Mouse (Mus musculus): ENCODE data around the gene Pemt.

The Pemt gene

DNA sequence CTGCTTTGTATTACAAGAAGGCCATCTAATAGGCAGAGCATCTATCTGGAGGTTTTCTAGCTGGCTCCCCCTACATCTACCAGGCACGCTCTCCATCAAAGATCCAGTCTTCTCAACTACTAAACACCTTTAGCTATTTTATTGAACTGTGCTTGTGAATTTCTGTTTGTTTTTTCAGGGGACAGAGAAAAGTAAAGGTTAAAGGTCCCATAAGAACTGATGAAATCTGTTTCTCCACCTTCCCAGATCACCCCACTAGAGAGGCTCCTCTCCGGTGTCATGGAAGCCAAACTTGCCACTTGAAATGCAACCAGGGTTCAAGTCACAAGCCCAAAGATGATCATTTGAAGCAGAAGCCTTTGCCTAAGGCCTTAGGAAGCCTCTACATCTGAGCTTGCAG, 2.6 kb upstream of the Pemt start:
- DNase-seq: no peak

- no peak for DNase-seq
Measured at GRCm38 (mm10) chr11:60045676-60046057, 622 bp downstream of the Pemt start.

DNA sequence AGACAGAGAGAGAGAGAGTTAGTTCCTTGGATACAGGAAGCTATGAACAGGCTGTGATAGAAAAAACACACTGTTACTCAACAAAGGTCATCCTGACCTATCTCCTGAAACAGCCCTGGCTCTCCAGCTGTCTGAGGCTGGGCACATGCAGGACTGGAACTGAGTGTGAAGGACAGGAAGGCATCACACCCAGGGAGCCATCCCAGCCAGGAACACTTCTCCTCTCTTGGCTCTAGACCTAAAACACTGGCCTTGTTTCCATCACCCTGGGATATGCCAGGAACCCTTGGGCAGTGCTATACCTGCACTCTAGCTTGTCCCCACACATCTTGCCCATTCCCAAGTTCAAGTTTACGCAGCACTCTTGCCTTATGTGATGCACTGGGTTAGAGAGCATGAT, 1.5 kb downstream of the Pemt start:
- DNase-seq: no peak

DNA sequence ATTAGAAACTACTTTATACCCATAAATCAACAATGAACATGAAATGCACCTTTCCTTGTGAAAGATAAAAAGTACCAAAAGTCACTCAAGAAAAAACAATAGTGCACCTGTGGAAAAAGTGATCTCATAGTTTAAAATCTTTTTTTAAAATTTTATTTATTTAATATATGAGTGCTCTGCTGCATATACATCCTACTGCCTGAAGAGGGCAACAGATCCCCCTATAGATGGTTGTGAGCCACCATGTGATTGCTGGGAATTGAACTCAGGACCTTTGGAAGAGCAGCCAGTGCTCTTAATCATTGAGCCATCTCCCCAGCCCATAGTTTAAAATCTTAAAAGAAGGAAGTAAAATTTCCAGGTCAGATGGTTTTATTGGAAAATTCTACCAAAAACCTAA, 4.0 kb downstream of the Pemt start:
- DNase-seq: no peak

- DNase-seq: no peak
Measured at GRCm38 (mm10) chr11:60036537-60037220, 9.6 kb downstream of the Pemt start.

DNA sequence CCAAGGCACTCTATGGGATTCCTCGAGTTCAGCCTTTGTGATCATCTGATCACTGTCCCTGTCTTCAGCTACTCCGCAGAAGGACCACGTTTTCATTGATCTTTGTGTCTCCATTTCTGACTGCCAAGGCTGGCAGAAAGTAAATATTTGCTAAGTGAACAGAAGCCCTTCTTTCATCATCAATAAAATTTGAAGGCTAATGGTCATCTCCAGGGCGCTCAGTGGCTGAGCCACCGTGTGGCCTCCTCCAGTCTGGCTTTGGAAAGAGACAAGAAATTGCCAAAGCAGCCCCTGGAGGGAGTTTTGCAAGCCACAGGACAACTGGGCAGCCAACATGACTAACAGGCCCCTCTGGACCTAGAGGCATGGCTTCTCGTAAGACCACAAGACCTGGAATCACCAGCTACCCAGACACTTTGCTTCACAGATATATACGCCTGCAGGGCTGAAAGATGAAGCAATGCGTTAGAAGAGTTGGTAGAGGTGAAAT, 11.3 kb downstream of the Pemt start:
- DNase-seq: no peak

DNA sequence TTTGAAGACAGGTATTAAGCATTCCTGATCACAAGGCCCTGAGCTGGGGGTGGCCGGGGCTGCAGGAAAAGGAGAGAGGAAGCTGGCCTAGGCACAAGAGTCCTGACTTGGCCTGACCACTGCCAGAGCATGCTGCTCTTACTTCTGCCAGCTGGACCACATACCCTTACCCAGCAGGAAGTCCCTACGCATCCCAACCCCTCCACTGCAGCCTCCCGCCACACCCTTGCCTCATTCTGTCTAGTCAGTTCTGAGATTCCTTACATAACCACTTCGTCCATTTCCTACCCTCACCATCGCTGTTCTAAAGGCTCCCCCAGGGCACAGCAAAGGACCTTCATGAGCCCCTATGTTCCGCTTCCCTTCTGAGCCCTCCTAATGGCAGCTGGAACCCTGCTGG, 12.0 kb downstream of the Pemt start:
- no peak for DNase-seq

- DNase-seq: no peak
Measured at GRCm38 (mm10) chr11:60032586-60033430, 13.5 kb downstream of the Pemt start.

GRCm38 (mm10) chr11:60030747-60031331, 15.4 kb downstream of the Pemt start:
- no peak for DNase-seq

GRCm38 (mm10) chr11:60029976-60030375, 16.3 kb downstream of the Pemt start:
- no peak for DNase-seq

DNA sequence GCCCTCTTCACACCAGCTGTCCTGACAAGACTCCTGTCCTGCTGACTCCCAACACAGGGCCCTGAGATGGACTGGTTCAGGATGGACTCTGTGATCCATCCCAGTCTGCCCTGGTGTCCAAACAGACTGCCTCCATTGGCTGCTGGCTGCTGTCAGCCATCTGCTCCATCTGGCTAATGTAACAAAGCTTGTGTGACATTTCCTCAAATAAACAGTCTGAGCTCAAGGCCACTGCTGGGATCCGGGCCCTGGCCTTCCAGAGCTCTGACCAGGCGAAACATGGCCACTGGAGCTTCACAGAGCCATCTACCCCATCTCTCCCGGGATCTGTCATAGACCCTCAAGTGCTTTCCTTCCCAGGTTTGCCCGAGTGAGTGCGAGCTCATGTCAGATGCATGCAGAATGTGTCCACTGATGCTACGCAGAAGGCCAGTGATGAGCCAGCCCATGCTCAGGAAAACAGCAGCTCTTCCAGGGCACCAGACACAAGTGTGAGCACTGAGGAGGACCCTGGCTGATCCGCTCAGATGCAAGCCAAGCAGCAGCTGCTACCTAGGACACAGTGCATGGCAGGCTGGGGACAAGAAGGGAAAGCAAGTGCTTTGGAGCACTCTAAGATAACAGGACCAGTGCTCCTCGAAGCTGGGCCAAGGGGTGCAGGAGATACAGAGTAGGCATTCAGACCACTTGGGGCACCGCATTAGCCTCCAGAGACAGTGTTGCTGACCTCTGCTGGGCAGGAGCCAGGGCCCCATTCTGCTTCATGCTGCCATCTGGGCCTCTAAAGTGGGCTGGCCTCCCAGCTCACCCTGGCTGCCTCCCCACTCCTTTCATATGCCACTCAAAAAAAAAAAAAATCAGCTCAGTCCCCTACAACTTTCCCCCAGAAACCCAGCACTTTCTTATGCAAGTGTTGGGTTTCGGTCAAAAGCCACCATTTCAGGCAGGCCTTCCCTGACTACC, 18.1 kb downstream of the Pemt start:
- DNase-seq: no peak

DNA sequence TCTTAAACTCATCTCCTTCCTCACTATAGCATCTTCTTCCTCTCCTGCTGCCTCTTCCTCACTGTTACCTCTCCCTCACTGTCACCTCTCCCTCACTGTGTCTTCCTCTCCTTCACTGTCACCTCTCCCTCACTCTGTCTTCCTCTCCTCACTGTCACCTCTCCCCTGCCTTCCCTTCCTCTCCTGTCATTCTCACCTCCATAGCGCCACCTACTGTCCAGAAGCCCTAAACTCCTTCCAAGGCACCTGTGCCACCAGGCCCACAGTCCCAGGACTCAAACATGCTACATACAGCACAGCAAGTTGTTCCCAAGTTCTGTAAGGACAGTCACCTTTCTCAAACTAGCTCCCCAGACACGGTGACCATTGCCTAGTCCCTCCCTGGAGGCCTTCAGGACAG, 19.0 kb downstream of the Pemt start:
- peak; percentile 89 for DNase-seq

DNA sequence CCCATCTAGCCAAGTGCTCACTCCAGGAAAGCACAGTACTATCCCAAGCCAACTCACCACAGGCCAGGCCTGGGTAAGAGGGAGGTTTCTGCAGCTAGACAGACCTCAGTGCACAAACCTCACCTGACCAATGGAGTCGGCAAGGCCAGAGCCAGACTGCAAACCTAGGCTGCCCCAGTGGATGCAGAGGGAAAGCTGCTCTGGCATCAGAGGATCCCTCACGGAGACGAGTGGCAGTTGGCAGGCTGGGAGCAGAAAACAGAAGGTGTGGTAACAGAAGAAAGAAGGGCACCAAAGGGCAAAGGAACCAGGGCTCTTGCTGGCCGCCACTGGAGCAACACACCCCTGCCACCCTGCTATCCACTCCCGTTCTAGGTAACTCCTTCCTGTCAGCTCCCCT, 20.1 kb downstream of the Pemt start:
- DNase-seq: no peak

GRCm38 (mm10) chr11:60021201-60021600, 25.1 kb downstream of the Pemt start:
- DNase-seq: no peak

- DNase-seq: peak; percentile 43
Measured at GRCm38 (mm10) chr11:60016726-60017125, 29.6 kb downstream of the Pemt start.

GRCm38 (mm10) chr11:60011516-60011915, 34.8 kb downstream of the Pemt start:
- no peak for DNase-seq

GRCm38 (mm10) chr11:60009451-60009850, 36.8 kb downstream of the Pemt start:
- no peak for DNase-seq

DNA sequence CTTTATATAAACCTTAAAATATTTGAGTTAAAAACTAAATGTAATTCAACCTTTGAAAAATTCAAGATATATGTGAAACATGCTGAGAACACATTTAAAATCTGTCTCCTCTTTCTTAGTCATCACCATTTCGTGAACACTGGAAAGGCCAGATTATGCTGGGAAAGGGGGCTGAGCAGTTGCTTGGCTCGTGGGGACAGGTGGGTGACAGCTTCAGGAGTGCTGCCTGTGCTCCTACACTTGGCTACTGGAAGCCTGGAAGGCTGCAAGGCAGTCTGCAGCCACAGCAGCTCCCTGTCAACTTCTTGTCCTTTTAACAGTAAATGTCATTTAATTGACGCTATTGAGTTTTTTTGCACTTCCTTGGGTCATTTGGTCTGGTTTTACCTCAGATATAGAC, 40.4 kb downstream of the Pemt start:
- no peak for DNase-seq

GRCm38 (mm10) chr11:60004716-60005115, 41.6 kb downstream of the Pemt start:
- no peak for DNase-seq

- DNase-seq: no peak
Measured at GRCm38 (mm10) chr11:60003811-60004210, 42.5 kb downstream of the Pemt start.

- no peak for DNase-seq
Measured at GRCm38 (mm10) chr11:60001231-60001980, 44.9 kb downstream of the Pemt start.

GRCm38 (mm10) chr11:59994318-59994717, 52.0 kb downstream of the Pemt start:
- DNase-seq: no peak

Measured in kidney, postnatal 10 days (tissue).